Mouse (Mus musculus) skeletal muscle tissue, adult 2 months (tissue): ENCODE measurements around the gene Acap1.
A peak's percentile ranks its signal among the peaks of the same experiment; 100 is the strongest.

Source experiments
- DNase-seq: peaks from one replicate; pipeline ENCODE4 v3.0.0-alpha.2; 2012; ENCODE audit warnings: low read depth, low spot score

Acap1 gene

GRCm38 (mm10) chr11:69904311-69904710 lies 9.0 kb upstream of the Acap1 start:
- DNase-seq, result no peak

DNA sequence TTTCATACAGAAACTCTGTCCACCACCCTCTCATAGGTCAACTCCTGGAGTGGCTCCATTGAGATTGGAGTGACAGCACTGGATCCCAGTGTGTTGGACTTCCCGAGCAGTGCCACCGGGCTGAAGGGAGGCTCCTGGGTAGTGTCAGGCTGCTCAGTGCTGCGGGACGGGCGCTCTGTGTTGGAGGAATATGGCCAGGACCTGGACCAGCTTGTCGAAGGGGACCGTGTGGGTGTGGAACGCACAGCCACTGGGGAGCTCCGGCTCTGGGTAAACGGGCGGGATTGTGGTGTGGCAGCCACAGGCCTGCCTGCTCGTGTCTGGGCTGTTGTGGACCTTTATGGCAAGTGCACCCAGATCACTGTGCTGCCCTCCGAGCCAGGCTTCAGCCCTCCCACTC lies 7.6 kb upstream of the Acap1 start:
- DNase-seq, result no peak

GRCm38 (mm10) chr11:69901993-69902392 lies 6.7 kb upstream of the Acap1 start:
- no peak for DNase-seq

GRCm38 (mm10) chr11:69901406-69901846 lies 6.1 kb upstream of the Acap1 start:
- peak; percentile 99 for DNase-seq

- DNase-seq, result peak; percentile 92
Measured at GRCm38 (mm10) chr11:69900471-69901405, 5.4 kb upstream of the Acap1 start, which contains the start of the genes 2810408A11Rik and Neurl4. TSS of gene 2810408A11Rik (minus strand) at chr11:69900987. TSS of gene Neurl4 (plus strand) at chr11:69901072.

DNA sequence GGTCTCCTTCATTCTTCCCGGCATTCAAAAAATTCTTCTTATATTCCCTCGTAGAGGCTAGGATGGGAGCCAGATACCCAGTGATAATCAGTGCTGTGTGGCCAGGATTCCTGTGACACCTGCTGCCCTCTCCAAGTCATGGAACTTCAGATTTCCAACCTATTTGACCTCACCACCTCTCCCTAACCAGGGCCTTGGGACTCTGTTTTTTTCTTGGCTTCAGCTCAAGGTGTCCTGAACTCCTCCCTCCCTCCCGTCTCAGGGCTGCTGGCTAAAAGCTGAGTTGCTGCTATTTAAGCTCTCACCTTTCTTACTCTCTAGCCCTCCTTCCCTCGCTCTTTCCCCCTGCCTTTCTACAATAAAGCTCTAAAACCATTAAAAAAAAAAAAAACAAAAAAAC lies 4.5 kb upstream of the Acap1 start:
- DNase-seq, result no peak

GRCm38 (mm10) chr11:69894671-69895070 lies 668 bp downstream of the Acap1 start:
- DNase-seq, result no peak

GRCm38 (mm10) chr11:69891482-69891881 lies 3.9 kb downstream of the Acap1 start:
- DNase-seq, result no peak

DNA sequence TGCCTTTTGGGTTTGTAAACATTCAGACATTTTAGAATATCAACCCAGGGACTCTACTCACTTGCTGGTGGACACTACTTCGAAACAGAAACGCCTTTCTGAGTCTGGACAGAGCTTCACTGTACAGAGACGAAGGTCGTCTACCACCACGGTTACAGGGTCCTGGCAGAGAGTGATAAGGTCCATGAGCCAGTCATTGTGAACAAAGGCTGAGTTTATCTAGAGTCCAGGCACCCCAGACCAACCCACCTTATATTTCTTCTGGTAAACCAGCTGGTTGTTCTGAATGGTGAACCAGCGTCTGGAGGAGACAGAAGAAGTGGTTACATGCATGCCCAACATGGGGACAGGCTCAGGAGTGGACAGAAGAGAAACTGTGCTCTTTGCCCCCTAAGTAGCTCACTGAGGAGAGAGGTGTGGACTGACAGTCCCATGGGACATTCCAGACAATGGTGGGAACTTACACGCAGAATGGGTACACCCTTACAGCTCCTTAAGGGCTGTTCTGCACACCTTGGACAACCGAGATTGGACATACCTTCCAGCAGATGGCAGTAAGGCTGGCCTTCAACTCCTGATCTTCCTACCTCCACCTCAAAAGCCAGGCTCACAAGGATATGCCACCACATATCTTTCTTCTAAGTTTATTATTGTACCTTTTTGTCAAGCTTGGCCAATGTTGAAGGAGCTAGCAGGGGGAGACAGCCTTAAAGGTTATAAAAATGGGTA lies 8.3 kb downstream of the Acap1 start:
- no peak for DNase-seq

DNA sequence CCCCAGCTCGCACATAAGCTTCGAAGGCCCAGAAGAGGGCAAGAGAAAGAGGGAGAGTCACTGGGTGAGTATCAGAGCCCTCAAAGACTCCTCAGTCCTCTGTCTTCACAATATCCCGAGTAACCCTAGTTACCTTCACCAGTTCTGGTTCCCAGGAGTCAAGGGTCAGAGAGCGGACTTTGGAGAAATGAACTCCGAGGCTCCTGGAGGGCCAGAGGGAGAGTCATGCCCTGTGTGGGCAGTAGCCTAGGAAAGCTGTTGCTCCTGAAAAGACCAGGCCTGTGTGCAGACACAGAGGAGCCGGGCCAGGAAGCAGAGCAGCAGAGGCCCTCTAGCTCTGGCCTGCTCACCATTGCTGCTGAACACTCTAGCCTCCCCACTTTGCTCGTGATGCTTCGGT lies 10.7 kb downstream of the Acap1 start:
- no peak for DNase-seq

DNA sequence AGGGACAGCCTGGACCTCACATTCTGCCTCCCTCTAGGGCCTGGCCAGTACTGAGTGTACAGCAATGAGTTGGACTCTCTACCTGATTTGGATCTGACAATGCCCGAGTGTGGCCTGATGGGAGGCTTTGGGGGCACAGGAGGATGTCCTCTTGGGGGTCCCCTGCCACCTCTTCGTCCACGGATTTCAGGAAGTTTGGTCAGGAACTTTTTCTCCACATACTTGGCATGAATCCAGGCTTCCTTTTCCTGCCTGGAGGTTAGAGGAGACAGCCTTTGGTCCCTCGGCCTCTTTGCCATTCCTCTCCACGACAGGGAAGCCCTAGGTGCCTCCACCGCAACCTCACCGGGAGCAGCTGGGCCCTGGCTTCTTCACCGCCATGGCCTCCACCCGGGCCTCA lies 11.1 kb downstream of the Acap1 start:
- DNase-seq, result no peak

- no peak for DNase-seq
Measured at GRCm38 (mm10) chr11:69883527-69884151, 11.7 kb downstream of the Acap1 start.

DNA sequence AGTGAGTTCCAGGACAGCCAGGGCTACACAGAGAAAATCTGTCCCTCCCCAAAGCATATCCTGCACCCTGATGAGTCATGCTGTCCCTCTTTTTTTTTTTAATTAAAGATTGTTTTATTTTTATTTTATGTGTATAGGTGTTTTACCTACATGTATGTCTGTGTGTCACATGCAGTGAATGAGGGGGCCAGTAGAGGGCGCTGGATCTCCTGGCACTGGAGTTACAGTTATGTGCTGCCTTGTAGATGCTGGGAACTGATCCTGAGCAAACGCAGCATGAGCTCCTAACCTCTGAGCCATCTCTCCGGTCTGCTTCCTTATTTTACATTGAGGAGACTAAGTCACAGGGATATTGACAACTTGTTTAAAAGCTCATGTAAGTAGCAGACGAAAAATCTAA lies 12.3 kb downstream of the Acap1 start:
- DNase-seq, result no peak

GRCm38 (mm10) chr11:69881787-69882670 lies 13.3 kb downstream of the Acap1 start:
- no peak for DNase-seq

DNA sequence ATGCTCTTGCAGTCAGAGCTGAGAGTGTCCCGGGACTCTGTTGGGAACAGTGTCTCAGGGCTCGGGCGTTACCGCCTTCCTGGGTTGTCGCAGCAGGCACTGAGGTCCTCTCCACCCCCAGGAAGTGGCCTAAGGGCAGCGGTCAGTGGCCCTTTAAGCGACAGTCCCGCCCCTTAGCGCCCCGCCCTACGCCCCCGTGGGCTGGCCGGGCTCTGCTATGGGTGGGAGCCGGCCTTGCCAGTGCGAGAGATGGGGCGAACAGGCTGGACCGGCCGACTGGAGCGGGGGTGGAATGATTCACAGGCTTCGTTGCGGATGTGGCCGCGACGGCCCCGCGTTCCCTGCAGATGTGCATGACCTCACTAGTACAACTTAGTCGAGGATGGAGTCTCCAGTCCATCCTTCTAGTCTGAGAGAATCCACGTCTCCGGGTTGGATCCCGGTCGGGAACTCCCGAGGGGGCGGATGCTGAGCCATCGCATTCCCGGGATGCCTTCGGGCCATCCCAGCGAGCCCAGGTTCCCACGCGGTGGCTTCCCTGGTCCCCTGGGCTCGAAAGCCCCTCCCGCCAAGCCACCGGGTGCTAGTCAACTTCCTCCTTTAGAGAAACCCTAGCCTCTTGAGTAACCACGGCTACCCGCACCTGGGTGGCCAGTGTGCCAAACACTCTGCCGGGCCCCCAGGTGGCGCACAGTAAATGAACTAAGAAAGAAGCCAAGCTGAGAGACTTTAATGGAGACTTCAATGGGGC lies 14.3 kb downstream of the Acap1 start, which contains the start of gene Kctd11:
Gene Kctd11, minus strand, starts transcription at position 554 of the 751 bp plus-strand sequence.
- DNase-seq, result peak; percentile 90

DNA sequence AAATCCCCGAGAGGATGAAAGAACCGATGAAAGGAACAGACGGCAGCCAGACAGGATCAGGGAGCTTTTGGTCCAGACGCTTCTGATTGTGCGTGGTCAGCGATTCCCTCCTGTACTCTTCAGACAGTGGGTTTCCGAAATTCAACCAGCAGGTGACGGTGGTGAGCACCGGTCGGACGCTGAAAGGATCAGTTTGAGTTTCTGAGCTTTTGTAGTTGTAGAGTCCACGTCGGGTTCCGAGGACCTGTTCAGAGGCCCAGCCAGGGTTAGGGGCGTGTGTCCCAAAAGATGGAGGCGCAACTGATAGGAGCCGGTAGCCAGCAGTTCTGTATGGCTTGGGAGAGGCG lies 14.9 kb downstream of the Acap1 start:
- DNase-seq, result peak; percentile 57

DNA sequence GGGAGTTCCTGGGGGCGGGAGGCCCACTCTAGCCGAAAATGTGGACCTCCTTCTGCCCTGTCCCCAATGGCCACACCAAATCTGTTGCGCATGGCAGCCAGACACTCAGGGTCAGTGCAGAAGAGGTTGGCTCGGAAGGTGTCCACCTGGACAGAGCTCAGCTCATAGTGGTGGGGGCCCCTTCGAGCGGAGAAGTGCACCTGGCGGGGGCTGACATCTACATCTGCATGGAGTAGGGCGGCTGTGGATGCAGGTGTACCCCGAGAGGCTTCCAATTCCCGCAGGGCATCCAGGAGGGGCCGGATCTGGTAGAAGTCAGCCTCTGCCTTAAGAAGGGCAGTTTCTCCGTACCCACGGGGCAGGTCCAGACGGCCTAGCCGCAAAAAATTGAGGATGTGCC lies 15.6 kb downstream of the Acap1 start:
- DNase-seq, result no peak

DNA sequence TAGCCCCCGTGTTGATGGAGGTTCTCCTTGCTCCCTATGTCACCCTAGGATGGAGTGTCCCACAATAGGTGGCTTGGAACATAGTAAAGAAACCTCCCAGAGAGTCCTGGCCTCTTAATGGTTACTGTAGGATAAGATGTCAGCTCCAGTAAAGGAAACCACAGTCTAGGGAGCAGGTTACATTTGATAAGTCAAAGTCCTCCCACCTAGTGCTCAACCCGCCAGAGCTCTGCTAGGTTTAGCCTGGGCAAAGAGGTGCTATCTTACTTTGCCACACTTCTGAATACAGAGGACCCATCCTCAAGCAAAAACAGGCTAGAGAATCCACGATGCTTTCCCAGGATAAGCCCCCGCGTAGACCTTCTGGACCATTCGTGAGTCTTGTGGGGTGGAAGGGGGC lies 16.4 kb downstream of the Acap1 start:
- no peak for DNase-seq

- no peak for DNase-seq
Measured at GRCm38 (mm10) chr11:69878399-69878798, 16.9 kb downstream of the Acap1 start.

- DNase-seq, result no peak
Measured at GRCm38 (mm10) chr11:69877878-69878277, 17.5 kb downstream of the Acap1 start, which contains the start of gene Tmem95. TSS of gene Tmem95 (minus strand) at chr11:69878018.
